Mouse (Mus musculus) CH12.LX (cell line): ENCODE results near the gene Rpl13. TPM values are rescaled to one million over a fixed set of nuclear protein-coding genes. Genes with fewer than 3 reads are reported as not detected.

Experiments
- DNase-seq: peaks from one replicate; pipeline ENCODE4 v3.0.0-alpha.2; 2013; ENCODE audit errors: extremely low read depth
- H3K27ac ChIP-seq: 2 replicates; pipeline ENCODE4 v1.5.1; 2012; ENCODE audit warnings: low read depth, mild to moderate bottlenecking, control low read depth, moderate library complexity; ENCODE audit not compliant: insufficient read depth
- H3K27me3 ChIP-seq: replicated peaks from 2 replicates; pipeline ENCODE3; 2012; ENCODE audit warnings: inconsistent platforms
- H3K36me3 ChIP-seq, 2 experiments: replicated peaks in 1 of 2; 2 replicates each; pipeline versions ENCODE3 to v1.6.1; 2012; ENCODE audit warnings: inconsistent platforms in 1 of 2, low read length in 1 of 2, mild to moderate bottlenecking in 1 of 2, mixed read lengths in 1 of 2, moderate library complexity in 1 of 2; ENCODE audit not compliant: control insufficient read depth in 1 of 2, insufficient read depth in 1 of 2
- H3K4me1 ChIP-seq, 2 experiments: 2 replicates each; pipeline ENCODE4 v1.6.1; 2012; ENCODE audit warnings: inconsistent platforms in 1 of 2, moderate library complexity in 1 of 2; ENCODE audit not compliant: insufficient read depth in 2 of 2, control insufficient read depth in 1 of 2
- H3K4me2 ChIP-seq: 2 replicates; pipeline ENCODE4 v1.6.1; 2012; ENCODE audit warnings: low read depth, mild to moderate bottlenecking, control low read depth; ENCODE audit not compliant: poor library complexity, insufficient read depth, severe bottlenecking
- H3K4me3 ChIP-seq, 3 experiments: fragments of 150-350 bp in 1 of 3; sonication (generic) in 1 of 3; replicated peaks in 1 of 3; 2 replicates each; pipeline versions ENCODE3 to v1.5.1; 2011 to 2012; ENCODE audit warnings: low read depth in 2 of 3, low read length in 2 of 3, mild to moderate bottlenecking in 2 of 3, moderate library complexity in 2 of 3, control low read depth in 1 of 3, improper control_type of control experiment in 1 of 3, inconsistent platforms in 1 of 3, mixed read lengths in 1 of 3; ENCODE audit not compliant: poor library complexity in 1 of 3
- H3K79me2 ChIP-seq: replicated peaks from 2 replicates; pipeline ENCODE4 v1.6.1; 2012; ENCODE audit warnings: mild to moderate bottlenecking, moderate library complexity; ENCODE audit not compliant: control insufficient read depth, poor library complexity, insufficient read depth, severe bottlenecking; ENCODE audit errors: extremely low read depth
- H3K9ac ChIP-seq: 2 replicates; pipeline ENCODE4 v1.6.1; 2012; ENCODE audit warnings: low read depth, mild to moderate bottlenecking, control low read depth, moderate library complexity; ENCODE audit not compliant: insufficient read depth
- H3K9me3 ChIP-seq: replicated peaks from 2 replicates; pipeline ENCODE3; 2012; ENCODE audit warnings: low read length, inconsistent platforms, mixed read lengths
- BHLHE40 ChIP-seq: IDR thresholded peaks from 2 replicates; pipeline ENCODE4 v1.6.1; 2011; ENCODE audit warnings: mild to moderate bottlenecking, low read depth, low read length, improper control_type of control experiment
- CTCF ChIP-seq, 2 experiments: IDR thresholded peaks in 1 of 2; conservative IDR thresholded peaks in 1 of 2; 2 replicates each; pipeline ENCODE4 v1.5.1; 2011 to 2012; ENCODE audit warnings: low read depth in 2 of 2, low read length in 2 of 2, improper control_type of control experiment in 1 of 2, inconsistent platforms in 1 of 2, mild to moderate bottlenecking in 1 of 2, moderate library complexity in 1 of 2
- E2F4 ChIP-seq: IDR thresholded peaks from 2 replicates; pipeline ENCODE4 v1.6.1; 2011; ENCODE audit warnings: low read depth, low read length, improper control_type of control experiment; ENCODE audit not compliant: insufficient replicate concordance
- ELF1 ChIP-seq: IDR thresholded peaks from 2 replicates; pipeline ENCODE4 v1.6.1; 2014; ENCODE audit warnings: low read depth, mild to moderate bottlenecking, inconsistent platforms, low read length, improper control_type of control experiment
- IRF4 ChIP-seq: IDR thresholded peaks from 2 replicates; pipeline ENCODE4 v1.6.1; 2014; ENCODE audit warnings: low read depth, mild to moderate bottlenecking, inconsistent platforms, low read length, improper control_type of control experiment
- JUND ChIP-seq: conservative IDR thresholded peaks from 2 replicates; pipeline ENCODE4 v1.6.1; 2011; ENCODE audit warnings: low read depth, low read length, improper control_type of control experiment
- MAFK ChIP-seq: IDR thresholded peaks from 2 replicates; pipeline ENCODE4 v1.6.1; 2011; ENCODE audit warnings: low read length, improper control_type of control experiment; ENCODE audit not compliant: insufficient replicate concordance
- MAZ ChIP-seq: IDR thresholded peaks from 2 replicates; pipeline ENCODE4 v1.6.1; 2012; ENCODE audit warnings: low read depth, mild to moderate bottlenecking, inconsistent platforms, low read length, improper control_type of control experiment, moderate library complexity
- MEF2A ChIP-seq: IDR thresholded peaks from 2 replicates; pipeline ENCODE4 v1.6.1; 2014; ENCODE audit warnings: low read depth, mild to moderate bottlenecking, inconsistent platforms, low read length, improper control_type of control experiment, borderline replicate concordance
- MXI1 ChIP-seq: IDR thresholded peaks from 2 replicates; pipeline ENCODE4 v1.6.1; 2011; ENCODE audit warnings: mild to moderate bottlenecking, low read depth, low read length, improper control_type of control experiment
- NRF1 ChIP-seq: IDR thresholded peaks from 2 replicates; pipeline ENCODE4 v1.6.1; 2014; ENCODE audit warnings: low read depth, mild to moderate bottlenecking, inconsistent platforms, low read length, improper control_type of control experiment, moderate library complexity
- POLR2A ChIP-seq: IDR thresholded peaks from 2 replicates; pipeline ENCODE4 v1.6.1; 2011; ENCODE audit warnings: low read depth, mild to moderate bottlenecking, improper control_type of control experiment, low read length
- RCOR1 ChIP-seq: conservative IDR thresholded peaks from 2 replicates; pipeline ENCODE4 v1.6.1; 2012; ENCODE audit warnings: low read depth, mild to moderate bottlenecking, inconsistent platforms, low read length, improper control_type of control experiment
- SMC3 ChIP-seq: IDR thresholded peaks from 2 replicates; pipeline ENCODE4 v1.6.1; 2011; ENCODE audit warnings: low read depth, low read length, improper control_type of control experiment
- TCF12 ChIP-seq: IDR thresholded peaks from 2 replicates; pipeline ENCODE4 v1.6.1; 2014; ENCODE audit warnings: low read depth, mild to moderate bottlenecking, inconsistent platforms, low read length, improper control_type of control experiment
- USF1 ChIP-seq: IDR thresholded peaks from 2 replicates; pipeline ENCODE4 v1.6.1; 2014; ENCODE audit warnings: low read depth, mild to moderate bottlenecking, inconsistent platforms, low read length, improper control_type of control experiment
- ZNF384 ChIP-seq: IDR thresholded peaks from 2 replicates; pipeline ENCODE4 v1.6.1; 2012; ENCODE audit warnings: low read depth, low read length, improper control_type of control experiment, inconsistent platforms
- dilution Hi-C: fragments of 300-500 bp; cut with MboI; formaldehyde crosslinking; loops from 2 replicates; pipeline ENCODE4 v1.14.3; 2020; ENCODE audit warnings: low sequenced_read_pairs; ENCODE audit not compliant: extremely low pct_unique_long_range_greater_than_20kb, extremely low pct_ligation_motif_present
- in situ Hi-C: fragments of 300-500 bp; cut with MboI; formaldehyde crosslinking; loops from 3 replicates; pipeline ENCODE4 v1.14.3; 2019; ENCODE audit warnings: low sequenced_read_pairs, low pct_ligation_motif_present, low pct_unique_long_range_greater_than_20kb, mixed read lengths
- polyA plus RNA-seq: library from polyadenylated mRNA; unstranded; fragments of >175 nt; gene quantifications from 2 replicates; pipeline ENCODE4 v1.2.1, GENCODE M21; 2012; ENCODE audit warnings: low read depth; ENCODE audit not compliant: insufficient read length
- total RNA-seq, 2 experiments: library from RNA; depleted of rRNA; stranded (reverse); fragments of 300-350 nt in 1 of 2; fragments of >200 nt in 1 of 2; gene quantifications; 2 replicates each; pipeline ENCODE4 v1.2.3; 2012 to 2014

Gene Rpl13
- total and polyA plus RNA-seq, 3 experiments = 973 to 3,721 (median 2,709) TPM

GRCm38 (mm10) chr8:123097216-123097615 is 4.9 kb upstream of the Rpl13 start:
- Histone ChIP-seq H3K4me1 (peaks cover 0 to 10% of the 10 kb centered on the region in 2 experiments; a peak in 1 of 4 replicates), H3K9ac (no peak overlapping the region), H3K4me3 (no peak overlapping the region), H3K27me3 (no peaks in the 10 kb centered on the region), H3K79me2 (no peaks in the 10 kb centered on the region), H3K27ac (no peak overlapping the region), H3K36me3 (peaks cover 22 to 46% of the 10 kb centered on the region in 2 experiments), H3K9me3 (no peaks in the 10 kb centered on the region), H3K4me2 (no peak overlapping the region)
- TF ChIP-seq MXI1 = no peak
- TF ChIP-seq TCF12 = no peak
- no peak for TF ChIP-seq ZNF384
- TF ChIP-seq POLR2A = no peak
- no peak for TF ChIP-seq MEF2A
- TF ChIP-seq CTCF (conservative IDR thresholded peaks at IDR 0.05 in 1 of 2, IDR thresholded peaks at IDR 0.05 in 1 of 2; ENCODE audit: low read depth in 2 of 2, low read length in 2 of 2) = no peak
- no peak for TF ChIP-seq USF1
- TF ChIP-seq MAZ = no peak
- no peak for TF ChIP-seq NRF1
- TF ChIP-seq JUND = no peak
- dilution Hi-C loops = no loop called here
- no peak for DNase-seq
- in situ Hi-C loops = no loop called here

- in situ Hi-C loops (no loop called here), dilution Hi-C loops (no loop called here)
- DNase-seq = no peak
- no peak for TF ChIP-seq E2F4
- TF ChIP-seq MAZ = no peak
- no peak for TF ChIP-seq MAFK
- TF ChIP-seq RCOR1 = no peak
- no peak for TF ChIP-seq SMC3
- no peak for TF ChIP-seq ELF1
- no peak for TF ChIP-seq BHLHE40
- no peak for TF ChIP-seq IRF4
- peak in 1 of 2 experiments; percentile 28; a peak in 2 of 4 replicates for TF ChIP-seq CTCF (conservative IDR thresholded peaks at IDR 0.05 in 1 of 2, IDR thresholded peaks at IDR 0.05 in 1 of 2; ENCODE audit: low read depth in 2 of 2, low read length in 2 of 2)
- peaks cover 7% of the 10 kb centered on the region for H3K79me2 ChIP-seq
- H3K9ac ChIP-seq = no peak overlapping the region
- no peak overlapping the region for H3K27ac ChIP-seq
- H3K27me3 ChIP-seq = no peaks in the 10 kb centered on the region
- H3K36me3 ChIP-seq = peaks cover 23 to 48% of the 10 kb centered on the region in 2 experiments
- H3K4me2 ChIP-seq = no peak overlapping the region
- H3K4me1 ChIP-seq = peaks cover 0 to 10% of the 10 kb centered on the region in 2 experiments; a peak in 1 of 4 replicates
- H3K4me3 ChIP-seq = no peak overlapping the region
- no peaks in the 10 kb centered on the region for H3K9me3 ChIP-seq
Observed at GRCm38 (mm10) chr8:123097786-123098584, 4.2 kb upstream of the Rpl13 start.
